Mouse (Mus musculus): ENCODE results near the gene 2610301B20Rik. TPM values are rescaled to one million over a fixed set of nuclear protein-coding genes. Genes with fewer than 3 reads are reported as not detected.
A peak's percentile ranks its signal among the peaks of the same experiment; 100 is the strongest.

The 2610301B20Rik gene
- polyA plus RNA-seq, 1 experiment from 2014 or later: 47.6 TPM

DNA sequence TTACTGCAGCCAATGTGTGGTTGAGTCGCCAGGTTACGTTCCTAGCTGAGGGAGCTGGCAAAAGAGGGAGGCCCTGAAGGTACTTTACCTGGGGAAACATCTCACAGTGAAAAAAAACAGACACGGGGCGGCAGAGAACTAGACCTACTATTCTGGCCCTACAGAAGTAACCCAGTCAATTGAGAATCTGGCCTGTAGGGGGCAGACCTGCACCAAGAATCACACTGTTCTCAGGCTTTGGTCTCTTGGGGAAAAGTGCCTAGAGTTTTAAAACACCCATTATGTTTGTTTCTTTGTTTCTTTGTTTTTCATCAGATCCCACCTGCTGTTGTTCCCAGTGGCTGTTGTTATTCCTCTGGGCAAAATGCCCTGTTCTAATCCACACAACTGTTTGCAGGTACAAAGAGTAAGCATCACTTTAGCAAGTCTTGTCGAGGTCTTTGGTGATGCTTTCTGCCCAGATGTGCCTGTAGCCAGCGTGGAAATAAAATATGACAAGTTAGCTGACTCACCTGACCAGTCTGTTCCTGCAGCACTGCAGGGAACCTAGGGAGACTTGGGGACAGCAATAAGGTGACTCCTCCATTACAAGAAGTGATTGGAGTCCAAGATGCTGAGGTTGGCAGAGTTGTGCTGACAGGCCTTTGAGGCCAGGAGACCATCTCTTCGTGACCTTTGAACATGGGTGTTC is 38.5 kb downstream of the 2610301B20Rik start:
- Histone ChIP-seq H3K27me3 (0 out of 2 replicates have a peak, but pooled peaks cover 2% of the 10 kb centered on the region), H3K36me3 (no peaks in the 10 kb centered on the region), H3K4me1 (peaks cover 4% of the 10 kb centered on the region; the same call in 1 of the 2 replicates), H3K4me2 (replicated peaks) (no peak overlapping the region), H3K4me3 (no peak overlapping the region), H3K27ac (replicated peaks) (no peak overlapping the region), H3K9ac (replicated peaks) (no peak overlapping the region), H3K9me3 (no peaks in the 10 kb centered on the region)
- ATAC-seq (replicated peaks): peak; percentile 94
- WGBS: 24% methylated on average over 7 of the region's 7 CpGs

DNA sequence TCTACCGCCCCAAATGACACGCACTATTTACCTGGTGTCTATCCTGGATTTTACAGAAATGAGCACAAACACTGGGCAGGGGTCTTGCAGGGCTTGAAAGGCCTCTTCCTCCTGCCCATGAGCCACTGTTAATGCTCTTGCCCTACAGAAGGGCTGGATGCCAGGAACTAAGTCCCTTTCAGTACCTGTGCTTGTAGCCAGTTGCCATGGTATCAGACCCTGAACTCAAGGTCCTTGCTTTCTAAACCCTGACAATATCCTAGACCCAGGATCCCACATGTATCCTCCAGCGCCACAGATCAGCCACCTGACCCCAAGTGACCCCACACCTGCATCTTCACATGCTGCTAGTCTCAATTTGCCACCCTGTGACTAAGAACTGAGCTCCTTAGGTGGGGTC is 39.1 kb downstream of the 2610301B20Rik start:
- Histone ChIP-seq H3K27me3 (0 out of 2 replicates have a peak, but pooled peaks cover 2% of the 10 kb centered on the region), H3K9me3 (no peaks in the 10 kb centered on the region), H3K36me3 (no peaks in the 10 kb centered on the region), H3K9ac (replicated peaks) (no peak overlapping the region), H3K27ac (replicated peaks) (no peak overlapping the region), H3K4me1 (peaks cover 4% of the 10 kb centered on the region; the same call in 1 of the 2 replicates), H3K4me3 (no peak overlapping the region), H3K4me2 (replicated peaks) (no peak overlapping the region)
- WGBS: 88% methylated on average over 3 of the region's 3 CpGs
- ATAC-seq (replicated peaks): 0 out of 2 replicates have a peak, but pooled peaks have one; percentile 24

DNA sequence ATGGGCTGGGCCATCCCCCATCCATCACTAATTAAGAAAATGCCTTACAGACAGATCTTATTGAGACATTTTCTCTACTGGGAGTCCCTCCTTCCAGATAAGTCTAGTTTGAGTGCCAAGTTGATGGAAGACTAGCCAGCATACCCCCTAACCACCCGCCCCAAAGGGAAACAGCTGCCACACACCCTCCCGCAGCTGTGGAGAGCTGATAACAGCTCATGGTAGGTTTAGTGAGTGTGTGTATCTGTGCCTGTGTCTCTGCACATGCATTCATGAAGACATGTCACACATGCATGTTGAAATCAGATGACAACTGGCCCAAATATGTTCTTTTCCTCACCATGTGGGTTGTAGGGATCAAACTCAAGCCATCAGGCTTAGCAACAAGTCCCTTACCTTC is 40.5 kb downstream of the 2610301B20Rik start:
- WGBS: 90% methylated on average over 2 of the region's 2 CpGs
- no peak overlapping the region for H3K27ac ChIP-seq (replicated peaks)
- ATAC-seq (replicated peaks): no peak

GRCm38 (mm10) chr4:10915271-10915670 is 41.0 kb downstream of the 2610301B20Rik start:
- no peak for ATAC-seq (replicated peaks)
- H3K27me3 ChIP-seq: no peaks in the 10 kb centered on the region

More for the DNA sequence above, 40.5 kb downstream of the 2610301B20Rik start:
- no peak overlapping the region for H3K4me2 ChIP-seq (replicated peaks)
- H3K4me1 ChIP-seq: peaks cover 7% of the 10 kb centered on the region; the same call in 1 of the 2 replicates
- H3K9ac ChIP-seq (replicated peaks): no peak overlapping the region
- H3K36me3 ChIP-seq: no peaks in the 10 kb centered on the region
- H3K9me3 ChIP-seq: no peaks in the 10 kb centered on the region
- H3K27me3 ChIP-seq: no peaks in the 10 kb centered on the region
- no peak overlapping the region for H3K4me3 ChIP-seq

DNA sequence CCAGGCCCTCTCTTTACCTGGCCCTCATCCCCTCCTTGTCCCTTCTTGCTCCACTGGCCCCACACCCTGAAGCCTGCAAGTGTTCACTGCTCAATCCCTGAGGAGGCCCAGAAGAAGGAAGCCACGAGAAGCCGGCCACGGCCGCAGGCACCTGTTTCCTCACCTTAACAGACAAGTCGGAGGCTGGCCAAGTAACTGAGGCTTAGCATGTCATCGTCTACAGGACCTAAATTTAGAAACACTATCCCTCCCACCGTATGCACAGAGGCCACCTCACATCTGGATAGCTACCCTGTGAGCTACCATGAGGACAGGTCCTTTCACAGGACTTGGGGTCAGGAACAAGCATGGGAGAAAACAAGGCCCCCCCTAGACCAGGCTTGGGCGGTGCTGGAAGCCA is 44.1 kb downstream of the 2610301B20Rik start:
- WGBS: 94% methylated on average over 8 of the region's 8 CpGs
- Histone ChIP-seq H3K4me1 (peaks cover 8% of the 10 kb centered on the region), H3K9ac (replicated peaks) (no peak overlapping the region), H3K4me3 (no peak overlapping the region), H3K27me3 (no peaks in the 10 kb centered on the region), H3K36me3 (no peaks in the 10 kb centered on the region), H3K9me3 (no peaks in the 10 kb centered on the region), H3K27ac (replicated peaks) (no peak overlapping the region), H3K4me2 (replicated peaks) (no peak overlapping the region)
- no peak for ATAC-seq (replicated peaks)

More at GRCm38 (mm10) chr4:10915271-10915670, 41.0 kb downstream of the 2610301B20Rik start:
- 87% methylated on average over 3 of the region's 3 CpGs for WGBS
- no peak overlapping the region for H3K4me2 ChIP-seq (replicated peaks)
- peaks cover 7% of the 10 kb centered on the region; the same call in 1 of the 2 replicates for H3K4me1 ChIP-seq
- no peaks in the 10 kb centered on the region for H3K9me3 ChIP-seq
- H3K4me3 ChIP-seq: no peak overlapping the region
- no peak overlapping the region for H3K27ac ChIP-seq (replicated peaks)
- no peaks in the 10 kb centered on the region for H3K36me3 ChIP-seq
- H3K9ac ChIP-seq (replicated peaks): no peak overlapping the region

DNA sequence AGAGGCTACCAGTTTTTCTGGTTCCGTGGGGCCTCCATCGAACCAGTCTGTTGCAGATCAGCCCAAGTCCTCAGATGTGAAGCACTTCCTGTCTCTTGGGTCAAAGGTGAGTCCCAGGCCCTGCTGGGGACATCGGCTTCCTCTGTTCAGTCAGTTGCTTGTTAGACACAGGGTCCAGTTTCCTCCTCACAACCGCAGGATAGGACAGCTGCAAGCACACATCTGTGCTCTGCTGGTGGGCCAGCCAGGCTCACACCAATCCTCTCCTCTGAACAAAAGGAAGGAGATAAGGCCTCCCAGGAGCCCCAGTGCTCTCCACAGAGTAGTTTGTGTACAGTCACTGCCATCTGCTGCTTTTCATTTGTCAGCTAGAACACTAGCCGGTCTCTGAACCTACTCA is 44.8 kb downstream of the 2610301B20Rik start:
- WGBS: 74% methylated on average over 5 of the region's 5 CpGs
- Histone ChIP-seq H3K9ac (replicated peaks) (no peak overlapping the region), H3K36me3 (no peaks in the 10 kb centered on the region), H3K27ac (replicated peaks) (no peak overlapping the region), H3K9me3 (no peaks in the 10 kb centered on the region), H3K4me2 (replicated peaks) (no peak overlapping the region), H3K4me1 (peaks cover 8% of the 10 kb centered on the region), H3K4me3 (no peak overlapping the region), H3K27me3 (no peaks in the 10 kb centered on the region)
- ATAC-seq (replicated peaks): no peak

DNA sequence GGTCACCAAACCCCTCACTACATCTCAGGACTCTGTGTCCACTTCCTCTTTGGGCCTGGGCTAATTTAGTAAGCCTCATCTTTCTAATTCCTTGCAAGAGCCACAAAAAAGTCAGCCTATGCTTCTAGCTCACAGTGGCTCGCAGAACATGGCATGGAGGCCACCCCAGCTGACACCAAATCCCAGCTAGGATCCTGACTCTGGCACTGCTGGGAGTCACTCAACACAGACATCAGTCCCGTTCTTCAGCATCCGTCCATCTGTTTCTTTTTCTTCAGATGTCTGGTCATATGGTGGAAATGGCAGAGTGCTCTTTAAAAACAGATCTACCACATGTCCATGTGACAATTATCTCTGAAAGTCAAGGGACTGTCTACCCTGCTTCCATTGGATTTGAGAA is 45.2 kb downstream of the 2610301B20Rik start:
- no peak overlapping the region for H3K4me2 ChIP-seq (replicated peaks)
- peaks cover 8% of the 10 kb centered on the region for H3K4me1 ChIP-seq
- no peak for ATAC-seq (replicated peaks)
- no peak overlapping the region for H3K4me3 ChIP-seq
- H3K36me3 ChIP-seq: no peaks in the 10 kb centered on the region
- no peaks in the 10 kb centered on the region for H3K9me3 ChIP-seq
- H3K27me3 ChIP-seq: no peaks in the 10 kb centered on the region
- no peak overlapping the region for H3K9ac ChIP-seq (replicated peaks)
- no peak overlapping the region for H3K27ac ChIP-seq (replicated peaks)
- WGBS: 75% methylated on average over 3 of the region's 3 CpGs

DNA sequence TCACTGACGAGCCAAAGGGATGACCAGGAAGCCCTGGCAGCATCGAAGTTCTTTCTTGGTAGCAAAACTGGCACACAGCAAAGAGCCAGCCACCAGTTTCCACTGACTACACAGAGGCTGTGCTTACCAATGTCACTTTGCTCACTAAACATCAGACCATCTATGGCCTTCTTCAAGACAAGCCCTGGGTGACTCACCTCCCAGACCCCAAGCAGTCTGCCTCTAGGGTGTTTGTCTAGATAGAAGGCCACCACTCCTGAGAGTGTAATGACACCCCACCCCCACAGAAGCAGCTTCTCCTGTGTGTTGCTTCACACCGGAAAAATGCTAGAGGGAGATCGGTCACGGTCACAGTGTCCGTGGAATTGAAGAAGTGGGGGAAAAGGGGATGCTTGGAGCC is 45.7 kb downstream of the 2610301B20Rik start:
- Histone ChIP-seq H3K9ac (replicated peaks) (no peak overlapping the region), H3K27me3 (no peaks in the 10 kb centered on the region), H3K4me2 (replicated peaks) (no peak overlapping the region), H3K4me3 (no peak overlapping the region), H3K4me1 (peaks cover 8% of the 10 kb centered on the region), H3K36me3 (no peaks in the 10 kb centered on the region), H3K9me3 (no peaks in the 10 kb centered on the region), H3K27ac (replicated peaks) (no peak overlapping the region)
- 86% methylated on average over 6 of the region's 6 CpGs for WGBS
- no peak for ATAC-seq (replicated peaks)

GRCm38 (mm10) chr4:10920622-10921021 is 46.3 kb downstream of the 2610301B20Rik start:
- ATAC-seq (replicated peaks): no peak
- Histone ChIP-seq H3K4me1 (peaks cover 8% of the 10 kb centered on the region), H3K27me3 (no peaks in the 10 kb centered on the region), H3K4me2 (replicated peaks) (no peak overlapping the region), H3K9ac (replicated peaks) (no peak overlapping the region), H3K27ac (replicated peaks) (no peak overlapping the region), H3K9me3 (no peaks in the 10 kb centered on the region), H3K4me3 (no peak overlapping the region), H3K36me3 (no peaks in the 10 kb centered on the region)
- WGBS: 93% methylated on average over 6 of the region's 6 CpGs

DNA sequence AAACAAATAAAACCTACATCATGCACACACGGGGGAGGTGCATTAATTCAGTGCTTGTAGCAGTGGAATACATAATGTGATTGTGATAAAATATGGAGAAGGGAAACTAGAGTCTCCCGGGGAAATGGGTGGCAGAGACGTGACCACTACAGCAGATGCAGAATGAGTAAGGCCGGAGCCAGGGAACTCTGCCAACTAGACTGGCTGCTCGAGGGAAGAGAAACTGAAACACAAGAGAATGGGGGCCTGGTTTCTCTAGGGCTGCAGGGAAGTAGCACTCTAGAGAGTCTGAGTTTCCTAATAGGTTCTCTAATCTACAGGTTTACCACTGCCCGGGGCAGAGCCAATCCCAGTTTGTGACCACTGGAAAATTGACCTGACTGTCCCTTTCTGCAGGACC is 48.9 kb downstream of the 2610301B20Rik start:
- 41% methylated on average over 6 of the region's 6 CpGs for WGBS
- Histone ChIP-seq H3K4me2 (replicated peaks) (no peak overlapping the region), H3K36me3 (no peaks in the 10 kb centered on the region), H3K4me1 (peaks cover 8% of the 10 kb centered on the region), H3K9me3 (no peaks in the 10 kb centered on the region), H3K9ac (replicated peaks) (no peak overlapping the region), H3K27ac (replicated peaks) (peak overlapping the region; percentile 32; the same call in 1 of the 2 replicates), H3K4me3 (no peak overlapping the region), H3K27me3 (no peaks in the 10 kb centered on the region)
- ATAC-seq (replicated peaks): peak; percentile 58

DNA sequence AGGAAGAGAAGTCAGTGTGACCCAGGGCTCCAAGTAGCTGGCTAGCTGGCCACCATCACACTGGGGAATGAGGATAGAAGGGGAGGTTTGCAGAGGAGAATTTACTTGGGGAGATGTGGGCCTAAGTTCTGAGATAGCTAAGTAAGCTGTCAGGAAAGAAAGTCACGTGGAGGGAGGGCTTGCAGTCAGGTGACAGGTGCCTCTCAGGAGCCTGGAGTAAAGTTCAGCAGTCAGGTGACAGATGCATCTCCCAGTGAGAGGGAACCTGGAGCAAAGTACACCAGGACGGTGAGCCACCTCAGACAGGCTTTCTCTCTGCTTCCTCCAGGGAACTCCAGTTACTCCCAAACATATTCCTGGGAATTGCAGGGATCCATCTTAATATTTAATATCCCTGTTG is 49.8 kb downstream of the 2610301B20Rik start:
- H3K36me3 ChIP-seq: no peaks in the 10 kb centered on the region
- H3K4me1 ChIP-seq: peaks cover 8% of the 10 kb centered on the region
- H3K9me3 ChIP-seq: no peaks in the 10 kb centered on the region
- H3K4me3 ChIP-seq: no peak overlapping the region
- 80% methylated on average over 2 of the region's 2 CpGs for WGBS
- H3K9ac ChIP-seq (replicated peaks): no peak overlapping the region
- H3K27ac ChIP-seq (replicated peaks): no peak overlapping the region
- no peak overlapping the region for H3K4me2 ChIP-seq (replicated peaks)
- ATAC-seq (replicated peaks): no peak
- H3K27me3 ChIP-seq: no peaks in the 10 kb centered on the region

DNA sequence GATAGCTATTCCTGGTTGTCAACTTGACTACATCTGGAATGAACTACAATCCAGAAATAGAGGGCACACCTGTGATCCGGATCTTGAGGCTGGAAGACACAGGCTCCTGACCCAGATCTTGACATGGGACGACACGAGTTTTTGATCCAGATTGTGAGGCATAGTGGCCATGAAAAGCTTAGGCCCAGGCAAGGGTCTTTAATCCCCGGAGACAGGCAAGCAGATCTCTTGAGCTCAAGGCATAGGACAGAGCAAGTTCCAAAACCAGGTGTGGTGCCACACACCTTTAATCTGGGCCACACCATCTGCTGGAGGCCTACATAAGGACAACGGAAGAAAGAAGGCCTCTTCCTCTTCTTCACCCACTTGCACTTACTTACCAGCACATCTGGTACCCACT is 50.2 kb downstream of the 2610301B20Rik start:
- WGBS: 86% methylated on average over 5 of the region's 5 CpGs
- Histone ChIP-seq H3K4me1 (peaks cover 7% of the 10 kb centered on the region), H3K4me3 (no peak overlapping the region), H3K9ac (replicated peaks) (no peak overlapping the region), H3K9me3 (no peaks in the 10 kb centered on the region), H3K4me2 (replicated peaks) (no peak overlapping the region), H3K27ac (replicated peaks) (no peak overlapping the region), H3K36me3 (no peaks in the 10 kb centered on the region), H3K27me3 (no peaks in the 10 kb centered on the region)
- no peak for ATAC-seq (replicated peaks)

DNA sequence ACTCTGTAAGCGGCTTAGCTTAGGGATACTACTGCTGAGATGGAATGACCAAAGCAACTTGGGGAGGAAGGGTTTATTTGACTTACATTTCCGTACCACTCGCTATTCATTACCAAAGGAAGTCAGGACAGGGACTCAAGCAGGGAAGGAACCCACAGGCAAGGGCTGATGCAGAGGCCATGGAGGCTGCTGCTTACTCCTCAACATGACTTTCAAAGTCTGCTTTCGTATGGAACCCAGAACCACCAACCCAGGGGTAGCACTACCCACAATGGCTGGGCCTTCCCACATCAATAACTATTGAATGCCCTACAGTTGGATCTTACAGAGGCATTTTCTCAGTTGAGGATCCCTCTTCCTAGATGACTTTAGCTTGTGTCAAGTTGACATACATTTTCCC is 52.1 kb downstream of the 2610301B20Rik start:
- peaks cover 4% of the 10 kb centered on the region; the same call in 1 of the 2 replicates for H3K4me1 ChIP-seq
- no peaks in the 10 kb centered on the region for H3K36me3 ChIP-seq
- no peak for ATAC-seq (replicated peaks)
- no peaks in the 10 kb centered on the region for H3K27me3 ChIP-seq
- H3K9ac ChIP-seq (replicated peaks): no peak overlapping the region
- no peak overlapping the region for H3K27ac ChIP-seq (replicated peaks)
- no peak overlapping the region for H3K4me2 ChIP-seq (replicated peaks)
- WGBS: 88% methylated on average over 4 of the region's 4 CpGs
- H3K9me3 ChIP-seq: no peaks in the 10 kb centered on the region
- no peak overlapping the region for H3K4me3 ChIP-seq

Measured in forebrain, embryonic 15.5 days (tissue).